Mouse (Mus musculus) CH12.LX (cell line): ENCODE measurements at regions not wholly inside any gene's neighbourhood (a gene's known extent, or its start where the extent isn't known, plus 50 kb on each side); places are given as distances from the start of the nearest gene placed in this dataset.

Experiments
- DNase-seq: peaks from one replicate; pipeline ENCODE4 v3.0.0-alpha.2; 2013; ENCODE audit errors: extremely low read depth
- H3K27ac ChIP-seq: 2 replicates; pipeline ENCODE4 v1.5.1; 2012; ENCODE audit warnings: low read depth, mild to moderate bottlenecking, control low read depth, moderate library complexity; ENCODE audit not compliant: insufficient read depth
- H3K27me3 ChIP-seq: replicated peaks from 2 replicates; pipeline ENCODE3; 2012; ENCODE audit warnings: inconsistent platforms
- H3K36me3 ChIP-seq, 2 experiments: replicated peaks in 1 of 2; 2 replicates each; pipeline versions ENCODE3 to v1.6.1; 2012; ENCODE audit warnings: inconsistent platforms in 1 of 2, low read length in 1 of 2, mild to moderate bottlenecking in 1 of 2, mixed read lengths in 1 of 2, moderate library complexity in 1 of 2; ENCODE audit not compliant: control insufficient read depth in 1 of 2, insufficient read depth in 1 of 2
- H3K4me1 ChIP-seq, 2 experiments: 2 replicates each; pipeline ENCODE4 v1.6.1; 2012; ENCODE audit warnings: inconsistent platforms in 1 of 2, moderate library complexity in 1 of 2; ENCODE audit not compliant: insufficient read depth in 2 of 2, control insufficient read depth in 1 of 2
- H3K4me2 ChIP-seq: 2 replicates; pipeline ENCODE4 v1.6.1; 2012; ENCODE audit warnings: low read depth, mild to moderate bottlenecking, control low read depth; ENCODE audit not compliant: poor library complexity, insufficient read depth, severe bottlenecking
- H3K4me3 ChIP-seq, 3 experiments: fragments of 150-350 bp in 1 of 3; sonication (generic) in 1 of 3; replicated peaks in 1 of 3; 2 replicates each; pipeline versions ENCODE3 to v1.5.1; 2011 to 2012; ENCODE audit warnings: low read depth in 2 of 3, low read length in 2 of 3, mild to moderate bottlenecking in 2 of 3, moderate library complexity in 2 of 3, control low read depth in 1 of 3, improper control_type of control experiment in 1 of 3, inconsistent platforms in 1 of 3, mixed read lengths in 1 of 3; ENCODE audit not compliant: poor library complexity in 1 of 3
- H3K79me2 ChIP-seq: replicated peaks from 2 replicates; pipeline ENCODE4 v1.6.1; 2012; ENCODE audit warnings: mild to moderate bottlenecking, moderate library complexity; ENCODE audit not compliant: control insufficient read depth, poor library complexity, insufficient read depth, severe bottlenecking; ENCODE audit errors: extremely low read depth
- H3K9ac ChIP-seq: 2 replicates; pipeline ENCODE4 v1.6.1; 2012; ENCODE audit warnings: low read depth, mild to moderate bottlenecking, control low read depth, moderate library complexity; ENCODE audit not compliant: insufficient read depth
- H3K9me3 ChIP-seq: replicated peaks from 2 replicates; pipeline ENCODE3; 2012; ENCODE audit warnings: low read length, inconsistent platforms, mixed read lengths
- BHLHE40 ChIP-seq: IDR thresholded peaks from 2 replicates; pipeline ENCODE4 v1.6.1; 2011; ENCODE audit warnings: mild to moderate bottlenecking, low read depth, low read length, improper control_type of control experiment
- CHD2 ChIP-seq: IDR thresholded peaks from 2 replicates; pipeline ENCODE4 v1.6.1; 2011; ENCODE audit warnings: low read length, improper control_type of control experiment
- CTCF ChIP-seq, 2 experiments: IDR thresholded peaks in 1 of 2; conservative IDR thresholded peaks in 1 of 2; 2 replicates each; pipeline ENCODE4 v1.5.1; 2011 to 2012; ENCODE audit warnings: low read depth in 2 of 2, low read length in 2 of 2, improper control_type of control experiment in 1 of 2, inconsistent platforms in 1 of 2, mild to moderate bottlenecking in 1 of 2, moderate library complexity in 1 of 2
- ELF1 ChIP-seq: IDR thresholded peaks from 2 replicates; pipeline ENCODE4 v1.6.1; 2014; ENCODE audit warnings: low read depth, mild to moderate bottlenecking, inconsistent platforms, low read length, improper control_type of control experiment
- EP300 ChIP-seq: IDR thresholded peaks from 2 replicates; pipeline ENCODE4 v1.6.1; 2011; ENCODE audit warnings: low read length, improper control_type of control experiment
- GABPA ChIP-seq: IDR thresholded peaks from 2 replicates; pipeline ENCODE4 v1.6.1; 2012; ENCODE audit warnings: low read depth, low read length, improper control_type of control experiment, inconsistent platforms; ENCODE audit not compliant: insufficient replicate concordance
- HCFC1 ChIP-seq: IDR thresholded peaks from 2 replicates; pipeline ENCODE4 v1.6.1; 2012; ENCODE audit warnings: low read depth, mild to moderate bottlenecking, inconsistent platforms, low read length, improper control_type of control experiment
- IRF4 ChIP-seq: IDR thresholded peaks from 2 replicates; pipeline ENCODE4 v1.6.1; 2014; ENCODE audit warnings: low read depth, mild to moderate bottlenecking, inconsistent platforms, low read length, improper control_type of control experiment
- KAT2A ChIP-seq: IDR thresholded peaks from 2 replicates; pipeline ENCODE4 v1.6.1; 2012; ENCODE audit warnings: low read length, improper control_type of control experiment, inconsistent platforms; ENCODE audit not compliant: insufficient replicate concordance
- MAFK ChIP-seq: IDR thresholded peaks from 2 replicates; pipeline ENCODE4 v1.6.1; 2011; ENCODE audit warnings: low read length, improper control_type of control experiment; ENCODE audit not compliant: insufficient replicate concordance
- MAX ChIP-seq: IDR thresholded peaks from 2 replicates; pipeline ENCODE4 v1.6.1; 2011; ENCODE audit warnings: low read length, improper control_type of control experiment
- MAZ ChIP-seq: IDR thresholded peaks from 2 replicates; pipeline ENCODE4 v1.6.1; 2012; ENCODE audit warnings: low read depth, mild to moderate bottlenecking, inconsistent platforms, low read length, improper control_type of control experiment, moderate library complexity
- MEF2A ChIP-seq: IDR thresholded peaks from 2 replicates; pipeline ENCODE4 v1.6.1; 2014; ENCODE audit warnings: low read depth, mild to moderate bottlenecking, inconsistent platforms, low read length, improper control_type of control experiment, borderline replicate concordance
- NELFE ChIP-seq: IDR thresholded peaks from 2 replicates; pipeline ENCODE4 v1.6.1; 2011; ENCODE audit warnings: low read depth, low read length, improper control_type of control experiment
- NRF1 ChIP-seq: IDR thresholded peaks from 2 replicates; pipeline ENCODE4 v1.6.1; 2014; ENCODE audit warnings: low read depth, mild to moderate bottlenecking, inconsistent platforms, low read length, improper control_type of control experiment, moderate library complexity
- PAX5 ChIP-seq: IDR thresholded peaks from 2 replicates; pipeline ENCODE4 v1.6.1; 2012; ENCODE audit warnings: low read length, inconsistent platforms, mixed read lengths
- RCOR1 ChIP-seq: conservative IDR thresholded peaks from 2 replicates; pipeline ENCODE4 v1.6.1; 2012; ENCODE audit warnings: low read depth, mild to moderate bottlenecking, inconsistent platforms, low read length, improper control_type of control experiment
- SMC3 ChIP-seq: IDR thresholded peaks from 2 replicates; pipeline ENCODE4 v1.6.1; 2011; ENCODE audit warnings: low read depth, low read length, improper control_type of control experiment
- TBP ChIP-seq: conservative IDR thresholded peaks from 2 replicates; pipeline ENCODE4 v1.6.1; 2011; ENCODE audit warnings: low read depth, low read length, improper control_type of control experiment
- TCF12 ChIP-seq: IDR thresholded peaks from 2 replicates; pipeline ENCODE4 v1.6.1; 2014; ENCODE audit warnings: low read depth, mild to moderate bottlenecking, inconsistent platforms, low read length, improper control_type of control experiment
- UBTF ChIP-seq: IDR thresholded peaks from 2 replicates; pipeline ENCODE4 v1.6.1; 2012; ENCODE audit warnings: low read depth, mild to moderate bottlenecking, inconsistent platforms, low read length, improper control_type of control experiment, moderate library complexity
- USF1 ChIP-seq: IDR thresholded peaks from 2 replicates; pipeline ENCODE4 v1.6.1; 2014; ENCODE audit warnings: low read depth, mild to moderate bottlenecking, inconsistent platforms, low read length, improper control_type of control experiment
- USF2 ChIP-seq: conservative IDR thresholded peaks from 2 replicates; pipeline ENCODE4 v1.6.1; 2011; ENCODE audit warnings: low read depth, low read length, improper control_type of control experiment
- ZC3H11A ChIP-seq: IDR thresholded peaks from 2 replicates; pipeline ENCODE4 v1.6.1; 2012; ENCODE audit warnings: low read depth, mild to moderate bottlenecking, inconsistent platforms, low read length, improper control_type of control experiment
- ZKSCAN1 ChIP-seq: IDR thresholded peaks from 2 replicates; pipeline ENCODE4 v1.6.1; 2012; ENCODE audit warnings: low read depth, inconsistent platforms, low read length, improper control_type of control experiment, borderline replicate concordance
- ZNF384 ChIP-seq: IDR thresholded peaks from 2 replicates; pipeline ENCODE4 v1.6.1; 2012; ENCODE audit warnings: low read depth, low read length, improper control_type of control experiment, inconsistent platforms
- dilution Hi-C: fragments of 300-500 bp; cut with MboI; formaldehyde crosslinking; loops from 2 replicates; pipeline ENCODE4 v1.14.3; 2020; ENCODE audit warnings: low sequenced_read_pairs; ENCODE audit not compliant: extremely low pct_unique_long_range_greater_than_20kb, extremely low pct_ligation_motif_present
- in situ Hi-C: fragments of 300-500 bp; cut with MboI; formaldehyde crosslinking; loops from 3 replicates; pipeline ENCODE4 v1.14.3; 2019; ENCODE audit warnings: low sequenced_read_pairs, low pct_ligation_motif_present, low pct_unique_long_range_greater_than_20kb, mixed read lengths

DNA sequence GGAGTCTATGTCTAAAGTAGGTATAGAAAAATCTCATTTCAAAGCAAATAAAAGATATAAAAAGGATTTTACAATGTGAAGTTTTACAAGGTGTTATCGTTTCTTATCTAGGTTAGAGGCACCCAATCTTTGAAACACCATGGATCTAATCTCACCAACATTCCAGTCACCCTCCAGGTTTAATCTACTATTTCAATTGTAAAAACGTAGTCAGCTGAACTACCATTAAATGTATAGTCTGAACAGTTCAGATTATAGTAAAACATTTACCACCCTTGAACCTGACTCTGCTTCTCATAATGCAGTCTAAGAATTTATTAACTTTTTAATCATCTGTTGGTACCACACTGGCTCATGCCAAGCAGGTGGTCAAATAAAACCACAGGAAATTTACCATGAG, 259.5 kb upstream of the Defb41 start:
- H3K36me3 ChIP-seq: no peaks in the 10 kb centered on the region
- DNase-seq: no peak
- no peak overlapping the region for H3K27ac ChIP-seq
- no peak overlapping the region for H3K9ac ChIP-seq
- no peak overlapping the region for H3K4me2 ChIP-seq
- H3K27me3 ChIP-seq: no peaks in the 10 kb centered on the region
- in situ Hi-C loops: no loop called here
- no peak for TF ChIP-seq ZC3H11A
- no peak for TF ChIP-seq MAFK
- no peak for TF ChIP-seq MEF2A
- TF ChIP-seq SMC3: no peak
- H3K4me1 ChIP-seq: no peaks in the 10 kb centered on the region
- H3K9me3 ChIP-seq: peaks cover 3% of the 10 kb centered on the region
- H3K79me2 ChIP-seq: no peaks in the 10 kb centered on the region
- dilution Hi-C loops: no loop called here
- no peak overlapping the region for H3K4me3 ChIP-seq

DNA sequence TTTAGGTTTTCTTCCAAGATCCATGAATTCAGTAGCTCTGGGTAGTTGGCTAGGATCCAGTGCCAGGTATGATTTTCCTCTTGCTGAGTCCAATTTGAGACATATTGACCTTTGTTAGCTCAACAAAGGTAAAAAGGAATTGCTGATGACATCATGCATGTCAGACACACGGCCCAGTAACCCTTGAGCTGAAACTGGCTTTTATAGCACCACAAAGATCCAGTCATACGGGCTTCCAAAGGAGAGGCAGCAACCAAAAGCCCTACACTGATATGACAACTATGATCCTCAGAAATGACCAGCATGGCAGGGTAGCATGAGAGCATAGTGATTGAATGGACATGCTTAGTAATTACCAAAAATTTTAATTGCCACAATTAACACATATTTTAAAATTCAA, 258.0 kb upstream of the Defb41 start:
- no peak for DNase-seq
- Histone ChIP-seq H3K4me1 (no peaks in the 10 kb centered on the region), H3K4me2 (no peak overlapping the region), H3K4me3 (no peak overlapping the region), H3K27me3 (no peaks in the 10 kb centered on the region), H3K36me3 (no peaks in the 10 kb centered on the region)
- TF ChIP-seq GABPA (no peak), NELFE (no peak), ZKSCAN1 (no peak), HCFC1 (no peak), NRF1 (no peak), USF1 (no peak), BHLHE40 (no peak), SMC3 (no peak), MAZ (no peak), TCF12 (no peak)
- TF ChIP-seq, all 38 proteins: peak for 0
- Histone ChIP-seq H3K79me2 (no peaks in the 10 kb centered on the region), H3K27ac (no peak overlapping the region), H3K9ac (no peak overlapping the region), H3K9me3 (peaks cover 3% of the 10 kb centered on the region)
- dilution Hi-C loops: no loop called here
- in situ Hi-C loops: no loop called here

DNA sequence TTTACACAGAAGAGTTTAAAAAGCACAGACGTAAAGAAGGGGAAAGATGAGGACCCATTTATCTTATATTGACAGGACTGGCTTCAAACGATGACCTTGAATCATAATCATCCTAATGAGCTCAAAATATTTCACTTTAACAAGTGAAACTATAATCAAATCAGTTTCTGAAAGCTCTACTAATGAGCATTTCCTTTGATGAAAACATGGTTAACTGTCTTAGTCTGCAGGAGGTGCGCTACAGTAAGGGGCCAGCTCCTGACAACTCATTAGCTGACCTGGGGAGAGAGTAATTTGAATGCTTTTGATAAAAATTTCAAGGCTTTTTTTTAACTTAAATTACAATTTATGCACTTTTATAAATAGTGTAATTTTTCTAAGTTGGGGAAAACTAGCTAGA, 247.8 kb upstream of the Defb41 start:
- TF ChIP-seq TBP (no peak), ELF1 (no peak), MAX (no peak), EP300 (no peak), USF2 (no peak), RCOR1 (no peak), TCF12 (no peak), ZKSCAN1 (no peak), USF1 (no peak), UBTF (no peak), PAX5 (no peak), IRF4 (no peak), ZNF384 (no peak), CTCF (conservative IDR thresholded peaks at IDR 0.05 in 1 of 2, IDR thresholded peaks at IDR 0.05 in 1 of 2; ENCODE audit: low read depth in 2 of 2, low read length in 2 of 2) (no peak), CHD2 (no peak), MAZ (no peak), BHLHE40 (no peak), HCFC1 (no peak), KAT2A (no peak)
- TF ChIP-seq, all 38 proteins: peak for 0
- H3K27me3 ChIP-seq: no peaks in the 10 kb centered on the region

More for the DNA sequence above, 247.8 kb upstream of the Defb41 start:
- H3K27ac ChIP-seq: no peak overlapping the region
- in situ Hi-C loops: no loop called here
- no peak for DNase-seq
- no peaks in the 10 kb centered on the region for H3K79me2 ChIP-seq
- H3K36me3 ChIP-seq: no peaks in the 10 kb centered on the region
- H3K9ac ChIP-seq: no peak overlapping the region
- dilution Hi-C loops: no loop called here
- H3K4me1 ChIP-seq: no peaks in the 10 kb centered on the region
- H3K4me3 ChIP-seq: no peak overlapping the region
- H3K4me2 ChIP-seq: no peak overlapping the region
- H3K9me3 ChIP-seq: peaks cover 17% of the 10 kb centered on the region
